Mouse (Mus musculus): ENCODE measurements around the gene Irgm1.
"Not testable (repeated sequence)": the region's sequence is repeated elsewhere in the genome, so short reads cannot be mapped to it uniquely, and the experiment has no call there.

Irgm1 gene

GRCm38 (mm10) chr11:48831273-48831672 lies 40.2 kb downstream of the Irgm1 start:
- no peak for DNase-seq

- DNase-seq: no peak
Measured at GRCm38 (mm10) chr11:48830279-48830678, 41.2 kb downstream of the Irgm1 start.

- DNase-seq: no peak
Measured at GRCm38 (mm10) chr11:48827926-48828325, 43.6 kb downstream of the Irgm1 start.

GRCm38 (mm10) chr11:48826752-48827096 lies 44.8 kb downstream of the Irgm1 start:
- DNase-seq: no peak

GRCm38 (mm10) chr11:48825979-48826751 lies 45.3 kb downstream of the Irgm1 start, which contains the start of the genes Trim7 and Gm12184:
Gene Trim7 (plus strand): TSS chr11:48826140.
Gene Gm12184 (minus strand): TSS chr11:48826655.
- not testable (repeated sequence) for DNase-seq

GRCm38 (mm10) chr11:48824311-48824830 lies 47.1 kb downstream of the Irgm1 start:
- no peak for DNase-seq

- DNase-seq: peak; percentile 62
Measured at GRCm38 (mm10) chr11:48823536-48823972, 47.9 kb downstream of the Irgm1 start.

GRCm38 (mm10) chr11:48822768-48823512 lies 48.5 kb downstream of the Irgm1 start:
- no peak for DNase-seq

- DNase-seq: not testable (repeated sequence)
Measured at GRCm38 (mm10) chr11:48821299-48821698, 50.2 kb downstream of the Irgm1 start.

- DNase-seq: no peak
Measured at GRCm38 (mm10) chr11:48820308-48820674, 51.2 kb downstream of the Irgm1 start.

- DNase-seq: no peak
Measured at GRCm38 (mm10) chr11:48819614-48820307, 51.7 kb downstream of the Irgm1 start.

- DNase-seq: peak; percentile 85
Measured at GRCm38 (mm10) chr11:48818346-48818745, 53.1 kb downstream of the Irgm1 start.

- DNase-seq: no peak
Measured at GRCm38 (mm10) chr11:48817794-48818193, 53.7 kb downstream of the Irgm1 start.

GRCm38 (mm10) chr11:48816800-48817665 lies 54.5 kb downstream of the Irgm1 start, which contains the start of gene Trim41:
Gene Trim41 (minus strand): TSS chr11:48817353.
- DNase-seq: peak; percentile 100

GRCm38 (mm10) chr11:48816281-48816781 lies 55.2 kb downstream of the Irgm1 start:
- peak; percentile 86 for DNase-seq

- DNase-seq: no peak
Measured at GRCm38 (mm10) chr11:48815851-48816250, 55.6 kb downstream of the Irgm1 start.

GRCm38 (mm10) chr11:48813782-48814181 lies 57.7 kb downstream of the Irgm1 start:
- no peak for DNase-seq

All from cerebellum, adult 9-11 months (tissue).